Mouse (Mus musculus) yolk sac, embryonic 10.5 days (tissue): ENCODE data around the gene Ttyh3.
A peak's percentile ranks its signal among the peaks of the same experiment; 100 is the strongest.

ENCODE experiments used
- DNase-seq: peaks from one replicate; pipeline ENCODE4 v3.0.0-alpha.2; 2017; ENCODE audit warnings: low spot score

The Ttyh3 gene

GRCm38 (mm10) chr5:140609511-140610272, 39.1 kb downstream of the Ttyh3 start:
- no peak for DNase-seq

GRCm38 (mm10) chr5:140608634-140609015, 40.2 kb downstream of the Ttyh3 start:
- no peak for DNase-seq

- DNase-seq, result no peak
Observed at GRCm38 (mm10) chr5:140607836-140608633, 40.8 kb downstream of the Ttyh3 start.

- DNase-seq, result peak; percentile 78
Observed at GRCm38 (mm10) chr5:140607001-140607835, 41.6 kb downstream of the Ttyh3 start, which contains the start of gene Lfng. Gene Lfng, plus strand, starts transcription at chr5:140607320.

GRCm38 (mm10) chr5:140606386-140606785, 42.4 kb downstream of the Ttyh3 start:
- no peak for DNase-seq

- no peak for DNase-seq
Observed at GRCm38 (mm10) chr5:140605228-140605627, 43.6 kb downstream of the Ttyh3 start.

GRCm38 (mm10) chr5:140604386-140604785, 44.4 kb downstream of the Ttyh3 start:
- DNase-seq, result no peak

- DNase-seq, result no peak
Observed at GRCm38 (mm10) chr5:140602540-140602939, 46.3 kb downstream of the Ttyh3 start.

GRCm38 (mm10) chr5:140601712-140602111, 47.1 kb downstream of the Ttyh3 start:
- no peak for DNase-seq

- DNase-seq, result no peak
Observed at GRCm38 (mm10) chr5:140599939-140600338, 48.9 kb downstream of the Ttyh3 start.

GRCm38 (mm10) chr5:140597787-140598186, 51.0 kb downstream of the Ttyh3 start:
- DNase-seq, result no peak

GRCm38 (mm10) chr5:140596927-140597588, 51.8 kb downstream of the Ttyh3 start:
- DNase-seq, result no peak

GRCm38 (mm10) chr5:140596426-140596825, 52.4 kb downstream of the Ttyh3 start:
- no peak for DNase-seq

GRCm38 (mm10) chr5:140594846-140595245, 54.0 kb downstream of the Ttyh3 start:
- DNase-seq, result no peak

GRCm38 (mm10) chr5:140589082-140589774, 59.6 kb downstream of the Ttyh3 start:
- DNase-seq, result no peak

GRCm38 (mm10) chr5:140583732-140584368, 65.0 kb downstream of the Ttyh3 start:
- DNase-seq, result no peak

GRCm38 (mm10) chr5:140582995-140583731, 65.7 kb downstream of the Ttyh3 start:
- DNase-seq, result no peak

GRCm38 (mm10) chr5:140581569-140581968, 67.3 kb downstream of the Ttyh3 start:
- peak; percentile 26 for DNase-seq

GRCm38 (mm10) chr5:140579771-140580170, 69.1 kb downstream of the Ttyh3 start:
- DNase-seq, result no peak

GRCm38 (mm10) chr5:140579221-140579620, 69.6 kb downstream of the Ttyh3 start:
- DNase-seq, result no peak
